9 mouse cellular contexts compared by ENCODE assay signal in the genomic region with DNA sequence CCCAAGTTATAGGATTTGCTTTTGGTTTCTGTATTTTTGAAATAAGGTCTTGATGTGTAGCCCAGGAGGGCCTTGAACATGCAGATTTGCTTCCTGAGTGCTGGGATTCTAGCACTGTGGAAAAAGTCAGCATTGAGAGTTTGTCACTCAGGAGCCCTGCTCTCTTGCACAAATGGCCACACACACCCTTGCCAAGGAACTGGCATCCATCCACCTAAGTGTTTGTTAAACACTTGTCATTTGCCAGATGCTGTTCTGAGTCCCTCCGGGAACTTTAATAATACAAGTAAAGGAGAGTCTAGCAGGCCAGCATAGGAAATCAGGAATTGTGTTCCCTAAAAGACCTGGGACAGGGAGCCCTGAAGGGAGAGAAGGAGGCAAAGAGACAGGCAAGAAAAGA. TPM values are rescaled to one million over a fixed set of nuclear protein-coding genes. Genes with fewer than 3 reads are reported as not detected.
DNase-seq lines count a peak whose midpoint lies in the region; ATAC-seq and TF ChIP-seq lines count a peak whose summit lies in the region.
"Had no signal": no experiment of that assay in that cellular context is flagged by ENCODE, and none has a peak within 500 bp of the region (broad histone marks: within the 10 kb centered on the region; RNA-seq: fewer than 3 reads in every experiment).

No protein-coding gene starts in this region.

- no peaks in the 10 kb centered on the region for H3K27me3 ChIP-seq in liver, embryonic 13.5 days
- no peaks in the 10 kb centered on the region for H3K27me3 ChIP-seq in small intestine, adult 2 months (ENCODE audit: control insufficient read depth, insufficient read depth, low read length)
- H3K27me3 ChIP-seq: Patski had no signal

- H3K4me1 ChIP-seq in embryonic fibroblast, embryonic 13.5 days (ENCODE audit: control insufficient read depth, insufficient read depth, low read length): peaks cover 16% of the 10 kb centered on the region
- H3K4me1 ChIP-seq in liver, embryonic 13.5 days (replicated peaks): peaks cover 70% of the 10 kb centered on the region
- H3K4me1 ChIP-seq in small intestine, adult 2 months (ENCODE audit: control insufficient read depth, insufficient read depth, insufficient read length, low read length): peaks cover 26% of the 10 kb centered on the region; the same call in 1 of the 2 replicates

- no peak for TF ChIP-seq CTCF in layer of hippocampus, adult 2 months (conservative IDR thresholded peaks at IDR 0.05)
- TF ChIP-seq CTCF in embryonic fibroblast, embryonic 13.5 days (IDR thresholded peaks at IDR 0.05; ENCODE audit: borderline replicate concordance, insufficient read depth, low read length): no peak
- no peak for TF ChIP-seq CTCF in small intestine, adult 2 months (IDR thresholded peaks at IDR 0.05; ENCODE audit: extremely low read depth, insufficient read length, insufficient replicate concordance, low read depth, low read length)

- peak overlapping the region; percentile 83 for H3K27ac ChIP-seq in layer of hippocampus, adult 2 months
- H3K27ac ChIP-seq in embryonic fibroblast, embryonic 13.5 days (ENCODE audit: insufficient read depth, low read length): peak overlapping the region; percentile 86
- peak overlapping the region; percentile 80 for H3K27ac ChIP-seq in liver, embryonic 13.5 days
- H3K27ac ChIP-seq in small intestine, adult 2 months (ENCODE audit: insufficient read depth, low read depth, low read length): peak overlapping the region; percentile 79

- ATAC-seq in liver, embryonic 13.5 days (ENCODE audit: low read depth): no peak
- ATAC-seq in megakaryocyte-erythroid progenitor cell, adult 5-6 weeks (replicated peaks; ENCODE audit: low FRiP score, low TSS enrichment, poor library complexity, severe bottlenecking): no peak

- no peak overlapping the region for H3K4me3 ChIP-seq in layer of hippocampus, adult 2 months
- H3K4me3 ChIP-seq in embryonic fibroblast, embryonic 13.5 days (ENCODE audit: insufficient read depth, low read length): no peak overlapping the region
- peak overlapping the region; percentile 66; the same call in 1 of the 2 replicates for H3K4me3 ChIP-seq in liver, embryonic 13.5 days (replicated peaks)
- H3K4me3 ChIP-seq in small intestine, adult 2 months (ENCODE audit: low read depth, low read length): no peak overlapping the region

- H3K9ac ChIP-seq in liver, embryonic 13.5 days: peak overlapping the region; percentile 78

- peak overlapping the region; percentile 86 for H3K4me2 ChIP-seq in liver, embryonic 13.5 days

- no peak for DNase-seq in layer of hippocampus, adult 2 months (ENCODE audit: low spot score in 2 of 2)
- no peak for DNase-seq in layer of hippocampus, adult 9-10 months (ENCODE audit: low spot score)
- DNase-seq in liver, embryonic 13.5 days: no peak
- DNase-seq in cerebellum, postnatal 36 days: no peak
- DNase-seq: layer of hippocampus, postnatal 36 days had no signal

- TF ChIP-seq POLR2A in embryonic fibroblast, embryonic 13.5 days (IDR thresholded peaks at IDR 0.05; ENCODE audit: low read depth, low read length): no peak
- no peak for TF ChIP-seq POLR2A in small intestine, adult 2 months (IDR thresholded peaks at IDR 0.05; ENCODE audit: low read depth, low read length)

- H3K9me3 ChIP-seq in liver, embryonic 13.5 days (replicated peaks): no peaks in the 10 kb centered on the region

- H3K36me3 ChIP-seq in liver, embryonic 13.5 days: peaks cover 12% of the 10 kb centered on the region
- H3K36me3 ChIP-seq in small intestine, adult 2 months (ENCODE audit: control insufficient read depth, insufficient read depth, low read length): peaks cover 14% of the 10 kb centered on the region

- 93% methylated on average over 1 of the region's 1 CpGs for WGBS in liver, embryonic 13.5 days (ENCODE audit: insufficient replicate concordance)
- WGBS in small intestine, adult 2 months: 19% methylated on average over 1 of the region's 1 CpGs

RNA-seq across cellular contexts. Expression of gene Rnh1, which starts 3.4 kb away (rescaled TPM):
- total RNA-seq in layer of hippocampus, adult 2 months (2021): 10 to 100 TPM; 40.6 to 42.3 TPM
- polyA plus RNA-seq in embryonic fibroblast, embryonic 13.5 days (2011; ENCODE audit: insufficient read length, low read depth, missing spikeins): 108 and 119 TPM in 2 replicates
- polyA plus RNA-seq in liver, embryonic 13.5 days (2015; fragmentation: Nextera tagmentation; extraction: Ambion mirVana): 55.0 and 58.0 TPM in 2 replicates
- polyA plus RNA-seq in small intestine, adult 2 months (2012; rRNA removed): 113 and 162 TPM in 2 replicates
- 43.7 and 54.2 TPM in 2 replicates for total RNA-seq in megakaryocyte-erythroid progenitor cell, adult 5-6 weeks (2014; fragmentation: Nextera tagmentation)
- 20.7 and 30.4 TPM in 2 replicates for total RNA-seq in megakaryocyte-erythroid progenitor cell, adult 5-6 weeks (2017)

RNA-seq across cellular contexts. Expression of gene Hras, which starts 24.5 kb away (rescaled TPM):
- total RNA-seq in layer of hippocampus, adult 2 months (2021): 100 to 1,000 TPM; 200 to 222 TPM
- polyA plus RNA-seq in embryonic fibroblast, embryonic 13.5 days (2011; ENCODE audit: insufficient read length, low read depth, missing spikeins): 54.0 and 62.7 TPM in 2 replicates
- 91.5 and 104 TPM in 2 replicates for polyA plus RNA-seq in liver, embryonic 13.5 days (2015; fragmentation: Nextera tagmentation; extraction: Ambion mirVana)
- 49.1 and 67.1 TPM in 2 replicates for polyA plus RNA-seq in small intestine, adult 2 months (2012; rRNA removed)
- total RNA-seq in megakaryocyte-erythroid progenitor cell, adult 5-6 weeks (2014; fragmentation: Nextera tagmentation): 73.1 and 108 TPM in 2 replicates
- 30.1 and 48.6 TPM in 2 replicates for total RNA-seq in megakaryocyte-erythroid progenitor cell, adult 5-6 weeks (2017)

RNA-seq across cellular contexts. Expression of gene Lrrc56, which starts 24.7 kb away (rescaled TPM):
- total RNA-seq in layer of hippocampus, adult 2 months (2021): 1 to 10 TPM; 4.5 to 5.7 TPM
- 1.9 and 2.4 TPM in 2 replicates for polyA plus RNA-seq in embryonic fibroblast, embryonic 13.5 days (2011; ENCODE audit: insufficient read length, low read depth, missing spikeins)
- 12.2 and 15.5 TPM in 2 replicates for polyA plus RNA-seq in liver, embryonic 13.5 days (2015; fragmentation: Nextera tagmentation; extraction: Ambion mirVana)
- polyA plus RNA-seq in small intestine, adult 2 months (2012; rRNA removed): 4.0 and 7.4 TPM in 2 replicates
- 4.3 and 6.1 TPM in 2 replicates for total RNA-seq in megakaryocyte-erythroid progenitor cell, adult 5-6 weeks (2014; fragmentation: Nextera tagmentation)
- 0.28 and 0.88 TPM in 2 replicates for total RNA-seq in megakaryocyte-erythroid progenitor cell, adult 5-6 weeks (2017)

RNA-seq across cellular contexts. Expression of gene Lmntd2, which starts 44.6 kb away (rescaled TPM):
- total RNA-seq in layer of hippocampus, adult 2 months (2021): not detected
- polyA plus RNA-seq in embryonic fibroblast, embryonic 13.5 days (2011; ENCODE audit: insufficient read length, low read depth, missing spikeins): 0.38 and 0.58 TPM in 2 replicates
- 0.59 and 0.71 TPM in 2 replicates for polyA plus RNA-seq in liver, embryonic 13.5 days (2015; fragmentation: Nextera tagmentation; extraction: Ambion mirVana)
- polyA plus RNA-seq in small intestine, adult 2 months (2012; rRNA removed): 4.9 and 8.1 TPM in 2 replicates
- not detected in 2 replicates for total RNA-seq in megakaryocyte-erythroid progenitor cell, adult 5-6 weeks (2014; fragmentation: Nextera tagmentation)
- total RNA-seq in megakaryocyte-erythroid progenitor cell, adult 5-6 weeks (2017): not detected in 2 replicates
- total RNA-seq: layer of hippocampus, postnatal 36 days had no signal

RNA-seq across cellular contexts. Expression of gene Rassf7, which starts 46.4 kb away (rescaled TPM):
- total RNA-seq in layer of hippocampus, adult 2 months (2021): 1 to 10 TPM in 1 of 2 experiments, under 1 TPM in 1; 0.98 to 1.2 TPM
- 3.9 and 5.8 TPM in 2 replicates for polyA plus RNA-seq in embryonic fibroblast, embryonic 13.5 days (2011; ENCODE audit: insufficient read length, low read depth, missing spikeins)
- polyA plus RNA-seq in liver, embryonic 13.5 days (2015; fragmentation: Nextera tagmentation; extraction: Ambion mirVana): 23.9 and 26.7 TPM in 2 replicates
- polyA plus RNA-seq in small intestine, adult 2 months (2012; rRNA removed): 115 and 258 TPM in 2 replicates
- total RNA-seq in megakaryocyte-erythroid progenitor cell, adult 5-6 weeks (2014; fragmentation: Nextera tagmentation): 3.1 and 6.4 TPM in 2 replicates
- total RNA-seq in megakaryocyte-erythroid progenitor cell, adult 5-6 weeks (2017): 3.4 and 4.6 TPM in 2 replicates
